Mouse (Mus musculus) kidney, postnatal 14 days (tissue): Measurements from ENCODE around the gene Mterf4.
A peak's percentile ranks its signal among the peaks of the same experiment; 100 is the strongest.
"Not testable (repeated sequence)": the region's sequence is repeated elsewhere in the genome, so short reads cannot be mapped to it uniquely, and the experiment has no call there.

ENCODE experiments used
- DNase-seq: peaks from one replicate; pipeline ENCODE4 v3.0.0; 2022; ENCODE audit warnings: mixed read lengths

Mterf4 gene

GRCm38 (mm10) chr1:93305581-93306337 lies at the start of gene Mterf4:
TSS of gene Mterf4 (minus strand) at chr1:93305915.
- peak; percentile 86 for DNase-seq

GRCm38 (mm10) chr1:93352724-93353123 lies 47.0 kb upstream of the Mterf4 start:
- no peak for DNase-seq

GRCm38 (mm10) chr1:93349701-93350100 lies 44.0 kb upstream of the Mterf4 start:
- no peak for DNase-seq

- no peak for DNase-seq
Measured at GRCm38 (mm10) chr1:93347176-93347575, 41.5 kb upstream of the Mterf4 start.

GRCm38 (mm10) chr1:93343504-93344047 lies 37.9 kb upstream of the Mterf4 start:
- DNase-seq, result peak; percentile 96

- DNase-seq, result peak; percentile 96
Measured at GRCm38 (mm10) chr1:93342648-93343503, 37.2 kb upstream of the Mterf4 start, which contains the start of the genes Ppp1r7 and Pask. TSS of gene Ppp1r7 (plus strand) at chr1:93342854. TSS of gene Pask (minus strand) at chr1:93343482.

GRCm38 (mm10) chr1:93334621-93335020 lies 28.9 kb upstream of the Mterf4 start:
- no peak for DNase-seq

- no peak for DNase-seq
Measured at GRCm38 (mm10) chr1:93326446-93326845, 20.7 kb upstream of the Mterf4 start.

- DNase-seq, result no peak
Measured at GRCm38 (mm10) chr1:93323973-93324372, 18.3 kb upstream of the Mterf4 start.

GRCm38 (mm10) chr1:93300578-93300977 lies 5.1 kb downstream of the Mterf4 start:
- no peak for DNase-seq

- DNase-seq, result no peak
Measured at GRCm38 (mm10) chr1:93299791-93300190, 5.9 kb downstream of the Mterf4 start.

GRCm38 (mm10) chr1:93294491-93294890 lies 11.2 kb downstream of the Mterf4 start:
- not testable (repeated sequence) for DNase-seq

GRCm38 (mm10) chr1:93292006-93292405 lies 13.7 kb downstream of the Mterf4 start:
- DNase-seq, result no peak

- no peak for DNase-seq
Measured at GRCm38 (mm10) chr1:93291591-93291990, 14.1 kb downstream of the Mterf4 start.

GRCm38 (mm10) chr1:93290956-93291355 lies 14.8 kb downstream of the Mterf4 start:
- DNase-seq, result no peak

GRCm38 (mm10) chr1:93289678-93290214 lies 16.0 kb downstream of the Mterf4 start:
- DNase-seq, result no peak

- no peak for DNase-seq
Measured at GRCm38 (mm10) chr1:93277041-93277440, 28.7 kb downstream of the Mterf4 start.

- no peak for DNase-seq
Measured at GRCm38 (mm10) chr1:93275561-93275960, 30.2 kb downstream of the Mterf4 start.

- DNase-seq, result peak; percentile 52
Measured at GRCm38 (mm10) chr1:93272409-93272821, 33.3 kb downstream of the Mterf4 start.

- DNase-seq, result no peak
Measured at GRCm38 (mm10) chr1:93271751-93272150, 34.0 kb downstream of the Mterf4 start.

GRCm38 (mm10) chr1:93270516-93271240 lies 35.0 kb downstream of the Mterf4 start:
- DNase-seq, result no peak

- no peak for DNase-seq
Measured at GRCm38 (mm10) chr1:93268246-93268645, 37.5 kb downstream of the Mterf4 start.
